Mouse (Mus musculus): ENCODE measurements around the gene Olfr161.
"Not testable (repeated sequence)": the region's sequence is repeated elsewhere in the genome, so short reads cannot be mapped to it uniquely, and the experiment has no call there.

GRCm38 (mm10) chr16:3577658-3578057 is 13.2 kb upstream of the Olfr161 start:
- not testable (repeated sequence) for TF ChIP-seq EP300, CTCF (IDR thresholded peaks at IDR 0.05; ENCODE audit: low read depth)

Data from liver, embryonic 14.5 days (tissue).